Mouse (Mus musculus) ES-E14 (cell line): Measurements from ENCODE around the gene Amot. TPM values are rescaled to one million over a fixed set of nuclear protein-coding genes. Genes with fewer than 3 reads are reported as not detected.

Experiments
- DNase-seq: peaks from one replicate; pipeline ENCODE4 v3.0.0-alpha.2; 2013; ENCODE audit warnings: low read depth, low spot score
- H3K27ac ChIP-seq: 2 replicates; pipeline ENCODE4 v1.5.1; 2012; ENCODE audit warnings: low read depth, mild to moderate bottlenecking, low read length, moderate library complexity, mixed read lengths; ENCODE audit not compliant: poor library complexity, insufficient read depth, severe bottlenecking
- H3K36me3 ChIP-seq: 2 replicates; pipeline ENCODE4 v1.6.1; 2012; ENCODE audit warnings: mild to moderate bottlenecking, low read length, moderate library complexity, mixed read lengths; ENCODE audit not compliant: control insufficient read depth, poor library complexity, insufficient read depth, severe bottlenecking
- H3K4me1 ChIP-seq, 2 experiments: fragments of 150-350 bp in 1 of 2; sonication (generic) in 1 of 2; 2 replicates each; pipeline ENCODE4 v1.6.1; 2012; ENCODE audit warnings: low read length in 2 of 2, mild to moderate bottlenecking in 1 of 2, mixed read lengths in 1 of 2; ENCODE audit not compliant: control insufficient read depth in 2 of 2, insufficient read depth in 2 of 2, poor library complexity in 1 of 2
- H3K4me3 ChIP-seq, 2 experiments: fragments of 150-350 bp in 1 of 2; sonication (generic) in 1 of 2; 2 replicates each; pipeline ENCODE4 v1.5.1; 2012; ENCODE audit warnings: low read length in 2 of 2, low read depth in 1 of 2, mild to moderate bottlenecking in 1 of 2, mixed read lengths in 1 of 2; ENCODE audit not compliant: insufficient read depth in 1 of 2, poor library complexity in 1 of 2, severe bottlenecking in 1 of 2
- H3K9ac ChIP-seq: 2 replicates; pipeline ENCODE4 v1.6.1; 2012; ENCODE audit warnings: low read depth, mild to moderate bottlenecking, low read length, mixed read lengths; ENCODE audit not compliant: poor library complexity, insufficient read depth, severe bottlenecking
- H3K9me3 ChIP-seq: fragments of 150-350 bp; sonication (generic); 2 replicates; pipeline ENCODE4 v1.6.1; 2012; ENCODE audit warnings: low read depth, mild to moderate bottlenecking, low read length; ENCODE audit not compliant: control insufficient read depth, insufficient read depth
- CHD2 ChIP-seq: IDR thresholded peaks from 2 replicates; pipeline ENCODE4 v1.6.1; 2014; ENCODE audit warnings: mild to moderate bottlenecking, low read depth, low read length, inconsistent platforms
- HCFC1 ChIP-seq: IDR thresholded peaks from 2 replicates; pipeline ENCODE4 v1.6.1; 2012; ENCODE audit warnings: low read length, inconsistent platforms, borderline replicate concordance; ENCODE audit not compliant: insufficient read depth
- MAFK ChIP-seq: IDR thresholded peaks from 2 replicates; pipeline ENCODE4 v1.6.1; 2014; ENCODE audit warnings: mild to moderate bottlenecking, low read depth, low read length, inconsistent platforms; ENCODE audit not compliant: insufficient read depth
- ZC3H11A ChIP-seq: IDR thresholded peaks from 2 replicates; pipeline ENCODE4 v1.6.1; 2012; ENCODE audit warnings: low read depth, mild to moderate bottlenecking, inconsistent platforms, low read length, borderline replicate concordance
- ZNF384 ChIP-seq: IDR thresholded peaks from 2 replicates; pipeline ENCODE4 v1.6.1; 2012; ENCODE audit warnings: low read depth, low read length, inconsistent platforms
- in situ Hi-C, 2 experiments: fragments of 600-800 bp; cut with MboI; formaldehyde crosslinking; loops; one replicate each; pipeline ENCODE4 v1.15.1; 2025; ENCODE audit warnings: low sequenced_read_pairs in 2 of 2, inconsistent platforms in 1 of 2; ENCODE audit not compliant: unreplicated experiment in 2 of 2
- total RNA-seq: library from RNA; depleted of rRNA; stranded (reverse); fragments of 300-350 nt; gene quantifications from 2 replicates; pipeline ENCODE4 v1.2.3, GENCODE M21; 2012

The Amot gene
- total RNA-seq, 1 experiment = 15.4 TPM

DNA sequence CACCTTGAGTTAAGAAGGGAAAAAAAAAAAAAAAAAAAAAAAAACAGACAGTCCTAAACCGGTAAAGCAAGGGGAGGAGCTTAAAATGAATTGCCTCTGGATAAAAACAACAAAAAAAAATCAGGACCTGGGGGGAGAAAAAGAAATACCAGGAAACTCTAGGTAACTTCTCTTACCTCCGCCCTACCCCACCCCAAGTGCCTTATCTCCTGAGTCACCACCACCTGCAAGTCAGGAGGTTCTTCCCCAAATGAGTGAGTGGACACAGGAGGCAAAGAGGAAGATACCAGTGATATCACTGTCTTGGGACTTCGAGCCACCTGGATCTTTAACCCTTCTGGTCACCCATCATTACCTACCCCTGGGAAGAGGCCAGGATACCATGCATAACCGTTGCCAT, 19.5 kb downstream of the Amot start:
- Histone ChIP-seq H3K4me1 (no peaks in the 10 kb centered on the region), H3K9ac (no peak overlapping the region), H3K27ac (no peak overlapping the region), H3K36me3 (no peaks in the 10 kb centered on the region), H3K9me3 (no peaks in the 10 kb centered on the region), H3K4me3 (no peak overlapping the region)
- DNase-seq = no peak
- TF ChIP-seq ZNF384 (no peak), ZC3H11A (no peak), MAFK (no peak), HCFC1 (no peak), CHD2 (no peak)
- in situ Hi-C loops = loop anchor here in 1 of 2 experiments (10.0 kb wide), 1 partner anchor 61 kb away; no protein-coding TSS in a partner anchor

DNA sequence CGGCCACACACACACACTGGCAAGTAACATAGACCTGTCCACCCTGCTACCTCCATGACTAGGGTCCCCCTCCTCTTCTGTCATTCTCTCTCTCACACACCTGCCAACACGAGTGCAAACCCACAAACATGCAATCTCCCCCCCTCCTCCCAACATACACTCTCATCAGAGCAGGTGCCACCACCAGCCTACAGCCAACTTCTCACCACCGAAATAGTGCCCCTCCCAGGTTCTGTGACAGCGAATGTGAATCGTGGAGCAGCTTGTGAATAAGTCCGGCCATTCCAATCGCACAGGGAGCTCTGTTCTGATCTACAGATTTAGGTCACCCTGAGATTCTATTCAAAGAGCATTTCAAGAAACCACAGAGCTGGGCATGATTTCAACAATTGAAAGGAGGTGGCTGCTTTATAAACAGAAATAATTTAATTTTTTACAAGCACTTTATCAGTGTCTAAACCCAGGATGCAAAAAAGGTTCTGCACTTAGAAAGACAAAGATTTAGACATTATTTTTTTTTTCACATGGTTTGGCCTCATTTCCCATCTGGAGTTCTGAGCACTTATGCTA, 21.4 kb downstream of the Amot start:
- no peaks in the 10 kb centered on the region for H3K36me3 ChIP-seq
- no peaks in the 10 kb centered on the region for H3K9me3 ChIP-seq
- H3K4me3 ChIP-seq = no peak overlapping the region
- in situ Hi-C loops = loop anchor here in 1 of 2 experiments (10.0 kb wide), 1 partner anchor 59 kb away; no protein-coding TSS in a partner anchor
- DNase-seq = no peak
- TF ChIP-seq MAFK = no peak
- no peak for TF ChIP-seq ZNF384
- no peak for TF ChIP-seq HCFC1
- no peak for TF ChIP-seq ZC3H11A
- no peak for TF ChIP-seq CHD2
- H3K9ac ChIP-seq = no peak overlapping the region
- no peak overlapping the region for H3K27ac ChIP-seq
- H3K4me1 ChIP-seq = no peaks in the 10 kb centered on the region

DNA sequence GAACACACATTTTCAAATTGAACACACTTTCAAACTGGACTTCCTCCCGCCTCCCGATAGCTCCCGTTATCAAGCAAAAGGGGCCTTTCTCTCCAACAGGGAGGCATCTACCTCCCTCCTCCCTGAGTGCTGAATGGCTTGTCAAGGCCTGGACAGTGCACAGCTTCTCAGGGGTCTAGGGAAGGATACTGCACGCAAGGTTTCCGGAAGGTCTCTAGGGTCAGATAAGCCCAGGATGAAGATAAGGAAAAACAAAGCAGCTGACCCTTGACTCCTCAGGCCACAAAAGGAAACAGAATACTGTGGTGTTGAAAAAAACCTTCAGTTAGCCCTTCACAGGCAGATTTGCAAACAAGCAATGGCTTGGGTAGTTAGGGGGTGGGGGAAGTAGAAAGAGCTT, 22.6 kb downstream of the Amot start:
- Histone ChIP-seq H3K36me3 (no peaks in the 10 kb centered on the region), H3K9ac (no peak overlapping the region), H3K4me3 (no peak overlapping the region), H3K4me1 (no peaks in the 10 kb centered on the region), H3K27ac (no peak overlapping the region), H3K9me3 (no peaks in the 10 kb centered on the region)
- TF ChIP-seq MAFK = no peak
- in situ Hi-C loops = loop anchor here in 1 of 2 experiments (10.0 kb wide), 1 partner anchor 58 kb away; no protein-coding TSS in a partner anchor
- DNase-seq = no peak

DNA sequence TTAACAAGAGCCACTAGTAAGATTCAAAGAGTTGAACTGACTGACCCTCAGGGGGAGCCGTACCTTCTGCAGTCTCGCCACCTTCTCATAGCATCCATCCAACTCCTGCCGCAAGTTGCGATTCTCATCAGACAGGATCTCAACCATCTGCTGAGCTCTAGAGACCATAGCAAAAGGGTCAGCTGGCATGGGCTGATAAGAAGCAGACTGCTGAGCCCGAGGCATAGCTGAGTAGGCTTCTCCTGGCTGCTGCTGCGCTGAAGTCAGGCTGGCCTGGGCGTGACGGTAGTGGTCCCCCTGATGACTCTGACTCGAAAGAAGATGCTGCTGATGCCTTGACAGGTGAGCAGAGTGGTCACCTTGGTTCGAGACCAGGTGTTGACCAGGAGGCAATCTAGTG, 25.0 kb downstream of the Amot start:
- H3K36me3 ChIP-seq = no peaks in the 10 kb centered on the region
- no peak overlapping the region for H3K27ac ChIP-seq
- DNase-seq = no peak
- no peak for TF ChIP-seq CHD2
- no peak for TF ChIP-seq ZC3H11A
- TF ChIP-seq HCFC1 = no peak
- no peak for TF ChIP-seq ZNF384
- TF ChIP-seq MAFK = no peak
- no peaks in the 10 kb centered on the region for H3K4me1 ChIP-seq
- H3K9ac ChIP-seq = no peak overlapping the region
- in situ Hi-C loops = loop anchor here in 1 of 2 experiments (10.0 kb wide), 1 partner anchor 55 kb away; no protein-coding TSS in a partner anchor
- H3K9me3 ChIP-seq = no peaks in the 10 kb centered on the region
- no peak overlapping the region for H3K4me3 ChIP-seq

DNA sequence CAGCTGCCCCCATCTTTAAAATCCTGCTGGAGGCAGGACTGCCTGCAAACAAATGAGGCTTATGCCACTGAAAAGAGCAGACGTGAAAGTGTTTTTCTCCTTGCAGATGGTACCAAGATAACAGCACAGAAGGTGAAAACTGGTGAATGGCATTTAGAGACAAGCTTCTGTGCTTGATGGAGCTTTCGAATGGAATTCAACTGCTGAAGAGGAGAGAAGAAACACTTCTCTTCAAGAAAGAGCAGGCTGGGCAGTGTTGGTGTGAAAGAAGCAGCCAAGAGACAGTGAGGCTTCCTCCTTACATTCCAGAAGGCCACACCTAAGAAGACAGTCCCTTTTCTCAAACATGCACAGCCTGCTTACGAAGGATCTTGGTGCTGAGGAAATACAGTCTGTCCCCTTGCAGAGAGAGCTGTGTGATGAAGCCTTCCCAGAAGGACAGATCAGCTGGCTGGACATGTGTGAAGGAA, 27.2 kb downstream of the Amot start:
- in situ Hi-C loops = no loop called here
- H3K4me3 ChIP-seq = no peak overlapping the region
- no peak overlapping the region for H3K27ac ChIP-seq
- H3K36me3 ChIP-seq = no peaks in the 10 kb centered on the region
- DNase-seq = no peak
- H3K4me1 ChIP-seq = no peaks in the 10 kb centered on the region
- no peak overlapping the region for H3K9ac ChIP-seq
- no peaks in the 10 kb centered on the region for H3K9me3 ChIP-seq
- TF ChIP-seq ZNF384 = no peak
- TF ChIP-seq CHD2 = no peak
- no peak for TF ChIP-seq MAFK
